Mouse (Mus musculus) liver, adult (tissue): Measurements from ENCODE around the gene Fcgr3.

Source experiments
- GATA4 ChIP-seq: IDR thresholded peaks from 2 replicates; pipeline ENCODE4 v1.6.1; 2014; ENCODE audit warnings: mild to moderate bottlenecking, low read length; ENCODE audit not compliant: insufficient replicate concordance

Fcgr3 gene

GRCm38 (mm10) chr1:171005586-171005985 lies 59.1 kb downstream of the Fcgr3 start:
- no peak for TF ChIP-seq GATA4

GRCm38 (mm10) chr1:171005081-171005480 lies 59.7 kb downstream of the Fcgr3 start:
- no peak for TF ChIP-seq GATA4
